ENCODE assay signal across 8 mouse cellular contexts in the genomic region with DNA sequence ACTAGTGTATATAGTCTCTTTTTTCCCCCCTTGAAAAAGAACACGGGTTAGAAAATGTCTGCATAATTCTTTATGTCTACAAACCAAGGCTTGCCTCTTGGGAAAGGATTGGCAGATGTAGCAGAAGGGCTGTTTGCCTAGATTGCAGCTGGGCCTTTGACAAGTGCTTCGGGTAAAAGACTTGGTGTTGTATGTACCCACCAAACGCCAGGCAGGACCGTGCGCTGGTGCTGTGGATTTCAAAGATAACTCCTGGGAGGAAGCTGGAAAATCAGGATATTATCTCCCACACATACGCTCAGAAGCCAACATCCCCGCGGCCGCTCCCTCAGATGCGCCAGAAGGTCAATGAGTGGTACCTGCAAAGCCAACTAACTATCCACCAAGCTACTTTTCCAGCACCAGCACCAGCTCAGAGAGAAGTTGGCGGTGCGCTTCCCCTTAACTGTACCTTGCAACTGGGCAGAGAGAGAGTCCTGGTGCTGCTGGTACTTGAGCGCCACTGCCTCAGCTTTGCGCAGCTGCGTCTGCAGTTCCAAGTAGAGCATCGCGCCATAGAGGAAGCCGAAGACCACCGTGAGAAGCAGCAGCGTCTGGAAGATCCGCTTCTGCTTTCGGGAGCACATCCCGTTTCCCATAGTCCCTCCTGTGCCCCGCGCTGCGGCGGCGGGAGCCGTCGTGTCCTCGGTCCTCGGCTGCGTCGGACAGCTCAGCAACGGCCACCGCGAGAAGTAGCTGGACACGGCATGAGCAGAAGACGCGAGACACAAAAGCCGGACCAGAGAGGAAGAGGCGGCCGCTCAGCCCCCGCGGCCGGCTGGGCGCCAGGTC. TPM values are rescaled to one million over a fixed set of nuclear protein-coding genes. Genes with fewer than 3 reads are reported as not detected.
A peak's percentile ranks its signal among the peaks of the same experiment; 100 is the strongest.
DNase-seq lines count a peak whose midpoint lies in the region; ATAC-seq and TF ChIP-seq lines count a peak whose summit lies in the region.

No protein-coding gene starts in this region.

- ATAC-seq in kidney, postnatal 0 days (replicated peaks; ENCODE audit: low FRiP score, low read depth) = peak; percentile 39
- peak; percentile 20 for ATAC-seq in forebrain, embryonic 16.5 days
- ATAC-seq in inflammation-experienced regulatory T-cells, adult 6 months = peak; percentile 23
- ATAC-seq in lung, postnatal 0 days = peak; percentile 43

- no peak for TF ChIP-seq CTCF in kidney, postnatal 0 days (IDR thresholded peaks at IDR 0.05; ENCODE audit: low read depth)
- no peak for TF ChIP-seq CTCF in bone marrow, adult 2 months (IDR thresholded peaks at IDR 0.05; ENCODE audit: control insufficient read depth, insufficient read depth, low read length)
- no peak for TF ChIP-seq CTCF in lung, postnatal 0 days (IDR thresholded peaks at IDR 0.05)

- H3K27ac ChIP-seq in kidney, postnatal 0 days = peak overlapping the region; percentile 92
- H3K27ac ChIP-seq in bone marrow, adult 2 months (ENCODE audit: control insufficient read depth, insufficient read depth, low read depth, low read length, poor library complexity) = peak overlapping the region; percentile 78
- peak overlapping the region; percentile 81 for H3K27ac ChIP-seq in forebrain, embryonic 16.5 days (ENCODE audit: low read length)
- peak overlapping the region; percentile 88 for H3K27ac ChIP-seq in lung, postnatal 0 days (ENCODE audit: low read length)

- peak overlapping the region; percentile 70 for H3K4me3 ChIP-seq in kidney, postnatal 0 days (replicated peaks; ENCODE audit: low read depth, low read length)
- H3K4me3 ChIP-seq in bone marrow, adult 2 months (replicated peaks; ENCODE audit: control insufficient read depth, low read depth, low read length) = peak overlapping the region; percentile 97
- peak overlapping the region; percentile 93 for H3K4me3 ChIP-seq in forebrain, embryonic 16.5 days (replicated peaks; ENCODE audit: low read length)
- peak overlapping the region; percentile 61 for H3K4me3 ChIP-seq in lung, postnatal 0 days (ENCODE audit: low read depth, low read length)

- H3K4me2 ChIP-seq in kidney, postnatal 0 days (ENCODE audit: low read length) = peak overlapping the region; percentile 88
- H3K4me2 ChIP-seq in forebrain, embryonic 16.5 days (ENCODE audit: low read length) = peak overlapping the region; percentile 74
- peak overlapping the region; percentile 83 for H3K4me2 ChIP-seq in lung, postnatal 0 days (replicated peaks; ENCODE audit: low read depth, low read length)

- DNase-seq in kidney, postnatal 0 days (ENCODE audit: low spot score) = peak; percentile 69
- DNase-seq in kidney, adult 9 months = no peak
- peak; percentile 65 for DNase-seq in lung, postnatal 0 days (ENCODE audit: low spot score)
- peak; percentile 59 to 64 for DNase-seq in right cerebral cortex, postnatal 10 days (ENCODE audit: low spot score in 2 of 2)
- no peak for DNase-seq in retina, postnatal 1 day

- WGBS in kidney, postnatal 0 days = under 1% methylated on average over 47 of the region's 47 CpGs
- 2% methylated on average over 47 of the region's 47 CpGs for WGBS in bone marrow, adult 2 months
- WGBS in forebrain, embryonic 16.5 days = under 1% methylated on average over 46 of the region's 47 CpGs
- WGBS in lung, postnatal 0 days = under 1% methylated on average over 43 of the region's 47 CpGs

- peak overlapping the region; percentile 76 for H3K9ac ChIP-seq in kidney, postnatal 0 days (ENCODE audit: low read depth, low read length)
- H3K9ac ChIP-seq in forebrain, embryonic 16.5 days (replicated peaks; ENCODE audit: low read depth, low read length) = peak overlapping the region; percentile 79
- H3K9ac ChIP-seq in lung, postnatal 0 days (replicated peaks; ENCODE audit: low read depth) = peak overlapping the region; percentile 59

- no peak for TF ChIP-seq EP300 in lung, postnatal 0 days (IDR thresholded peaks at IDR 0.05)

- no peaks in the 10 kb centered on the region for H3K9me3 ChIP-seq in kidney, postnatal 0 days (replicated peaks; ENCODE audit: low read length)
- no peaks in the 10 kb centered on the region for H3K9me3 ChIP-seq in forebrain, embryonic 16.5 days (ENCODE audit: control insufficient read depth, low read length)
- H3K9me3 ChIP-seq in lung, postnatal 0 days (ENCODE audit: low read length) = no peaks in the 10 kb centered on the region

- no peaks in the 10 kb centered on the region for H3K36me3 ChIP-seq in kidney, postnatal 0 days (ENCODE audit: insufficient read depth, low read length)
- H3K36me3 ChIP-seq in forebrain, embryonic 16.5 days (ENCODE audit: control insufficient read depth, insufficient read depth) = no peaks in the 10 kb centered on the region
- H3K36me3 ChIP-seq in lung, postnatal 0 days (ENCODE audit: insufficient read depth, low read length) = no peaks in the 10 kb centered on the region

- H3K27me3 ChIP-seq in kidney, postnatal 0 days (ENCODE audit: insufficient read depth, low read length) = no peaks in the 10 kb centered on the region
- no peaks in the 10 kb centered on the region for H3K27me3 ChIP-seq in forebrain, embryonic 16.5 days (replicated peaks; ENCODE audit: control insufficient read depth, insufficient read depth, low read length)
- no peaks in the 10 kb centered on the region for H3K27me3 ChIP-seq in lung, postnatal 0 days (replicated peaks; ENCODE audit: insufficient read depth, low read length)

- TF ChIP-seq POLR2A in bone marrow, adult 2 months (IDR thresholded peaks at IDR 0.05; ENCODE audit: borderline replicate concordance, control insufficient read depth, low read depth, low read length) = peak; percentile 53; the same call in 1 of the 2 replicates

- H3K4me1 ChIP-seq in kidney, postnatal 0 days (replicated peaks; ENCODE audit: insufficient read depth, low read length) = peaks cover 15% of the 10 kb centered on the region
- H3K4me1 ChIP-seq in bone marrow, adult 2 months (ENCODE audit: control insufficient read depth, insufficient read depth, low read length) = peaks cover 2% of the 10 kb centered on the region; the same call in 1 of the 2 replicates
- peaks cover 29% of the 10 kb centered on the region for H3K4me1 ChIP-seq in forebrain, embryonic 16.5 days (replicated peaks; ENCODE audit: control insufficient read depth, insufficient read depth, low read length)
- peaks cover 16% of the 10 kb centered on the region for H3K4me1 ChIP-seq in lung, postnatal 0 days (ENCODE audit: insufficient read depth, low read depth, low read length)

RNA-seq across cellular contexts. Expression of a gene that starts 0.9 kb away (rescaled TPM):
- polyA plus RNA-seq in kidney, postnatal 0 days (2015; fragmentation: Nextera tagmentation; extraction: Ambion mirVana) = 51.5 and 57.3 TPM in 2 replicates
- polyA plus RNA-seq in bone marrow, adult 2 months (2011; ENCODE audit: insufficient read depth, insufficient read length, low replicate concordance, missing spikeins) = 26.7 and 51.2 TPM in 2 replicates
- 28.7 and 33.9 TPM in 2 replicates for polyA plus RNA-seq in forebrain, embryonic 16.5 days (2015; fragmentation: Nextera tagmentation; extraction: Ambion mirVana)
- polyA plus RNA-seq in inflammation-experienced regulatory T-cells, adult 6 months (2017; shearing (Covaris generic)) = 10 to 100 TPM in 2 of 3 experiments, 1 to 10 TPM in 1; 5.2 to 11.0 (median 10.4) TPM
- 31.0 and 34.9 TPM in 2 replicates for polyA plus RNA-seq in lung, postnatal 0 days (2015; fragmentation: Nextera tagmentation; extraction: Ambion mirVana)

Comparison
In these comparisons a context has a peak if more than half of its experiments do, and no peak if none do; other contexts are left out.
1. DNase-seq: peak in kidney, postnatal 0 days (single experiment), lung, postnatal 0 days (single experiment) and right cerebral cortex, postnatal 10 days (2 of 2); none in kidney, adult 9 months (single experiment) and retina, postnatal 1 day (single experiment).
2. Peak in every context shown above with its lines, with median percentiles within 50 percentile points of each other: ATAC-seq, H3K27ac ChIP-seq, H3K4me2 ChIP-seq, H3K4me3 ChIP-seq and H3K9ac ChIP-seq.